Mouse (Mus musculus): ENCODE measurements at regions not wholly inside any gene's neighbourhood (a gene's known extent, or its start where the extent isn't known, plus 50 kb on each side); places are given as distances from the start of the nearest gene placed in this dataset.

DNA sequence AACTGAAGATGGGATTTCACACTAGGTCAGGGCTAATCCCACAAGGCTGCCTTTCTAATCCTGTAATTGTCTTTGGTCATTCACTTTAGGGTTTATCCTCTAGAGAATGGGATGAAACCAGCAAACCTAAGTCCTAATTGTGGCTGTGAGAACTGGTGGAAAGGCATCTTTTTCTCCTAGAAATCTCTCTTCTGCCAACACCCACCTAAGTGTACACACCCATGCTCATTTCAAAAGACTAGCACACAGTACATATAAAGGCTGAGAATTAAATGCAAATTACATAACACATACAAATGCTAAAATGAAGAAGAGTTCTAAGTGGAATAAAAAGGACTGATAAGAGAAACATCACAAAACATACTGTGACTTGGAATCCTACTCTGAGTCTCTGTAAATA, 579.5 kb downstream of the Eepd1 start:
- TF ChIP-seq CTCF (IDR thresholded peaks at IDR 0.05): no peak

DNA sequence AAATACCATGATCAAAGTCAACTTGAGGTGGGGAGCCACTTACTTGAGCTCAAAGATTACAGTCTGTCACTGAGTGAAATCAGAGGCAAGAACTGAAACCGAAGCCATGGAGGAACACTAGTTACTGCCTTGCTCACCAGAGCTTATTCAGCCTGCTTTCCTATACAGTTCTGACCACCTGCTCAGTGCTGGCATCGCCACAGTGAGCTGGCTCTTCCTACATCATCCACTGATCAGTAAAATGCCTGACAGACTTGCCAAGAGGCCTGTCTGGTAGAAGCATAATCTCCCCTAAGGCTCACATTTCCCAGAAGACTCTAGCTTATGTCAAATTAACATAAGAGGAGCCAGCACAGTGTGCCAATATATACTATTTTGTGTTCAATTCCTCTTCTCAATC, 595.7 kb downstream of the Eepd1 start:
- TF ChIP-seq CTCF (IDR thresholded peaks at IDR 0.05): no peak
- in situ Hi-C loops (cut with MboI; ENCODE audit: low pct_unique_long_range_greater_than_20kb): no loop called here
- ATAC-seq (no peak), DNase-seq (ENCODE audit: low read depth, low spot score) (no peak)
- ChIA-PET CTCF (no interaction called here), POLR2A (no interaction called here)
- no peaks in the 10 kb centered on the region for H3K27me3 ChIP-seq

More for the DNA sequence above, 579.5 kb downstream of the Eepd1 start:
- ATAC-seq (no peak), DNase-seq (ENCODE audit: low read depth, low spot score) (no peak)
- in situ Hi-C loops (cut with MboI; ENCODE audit: low pct_unique_long_range_greater_than_20kb): no loop called here
- POLR2A ChIA-PET: no interaction called here
- H3K27me3 ChIP-seq: no peaks in the 10 kb centered on the region
- CTCF ChIA-PET: no interaction called here

DNA sequence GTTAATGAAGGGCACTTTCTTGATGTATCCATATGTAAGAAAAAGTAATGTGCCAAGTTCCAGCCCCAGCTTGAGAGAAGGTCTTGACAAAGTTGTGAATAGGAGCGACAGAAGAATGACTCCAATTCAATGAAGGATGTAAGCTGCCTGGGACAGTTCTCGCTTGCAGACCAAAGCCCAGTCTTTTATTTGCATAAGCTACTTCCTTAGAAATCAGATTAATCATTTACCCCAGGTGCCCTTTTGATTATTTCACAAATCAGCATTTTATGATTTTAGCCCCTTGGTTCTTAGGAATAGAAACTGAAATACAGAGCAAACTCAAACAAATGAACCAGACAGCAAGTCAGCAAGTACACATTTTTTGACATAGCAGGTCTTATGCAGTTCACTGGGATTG, 605.2 kb downstream of the Eepd1 start:
- CTCF ChIA-PET: no interaction called here
- in situ Hi-C loops (cut with MboI; ENCODE audit: low pct_unique_long_range_greater_than_20kb): no loop called here
- TF ChIP-seq CTCF (IDR thresholded peaks at IDR 0.05): no peak
- ATAC-seq: no peak
- DNase-seq (ENCODE audit: low read depth, low spot score): no peak
- POLR2A ChIA-PET: interaction anchor here (0.7 kb wide), 1 partner anchor 203 kb away, joined by 3 read pairs; no protein-coding TSS in a partner anchor
- no peaks in the 10 kb centered on the region for H3K27me3 ChIP-seq

DNA sequence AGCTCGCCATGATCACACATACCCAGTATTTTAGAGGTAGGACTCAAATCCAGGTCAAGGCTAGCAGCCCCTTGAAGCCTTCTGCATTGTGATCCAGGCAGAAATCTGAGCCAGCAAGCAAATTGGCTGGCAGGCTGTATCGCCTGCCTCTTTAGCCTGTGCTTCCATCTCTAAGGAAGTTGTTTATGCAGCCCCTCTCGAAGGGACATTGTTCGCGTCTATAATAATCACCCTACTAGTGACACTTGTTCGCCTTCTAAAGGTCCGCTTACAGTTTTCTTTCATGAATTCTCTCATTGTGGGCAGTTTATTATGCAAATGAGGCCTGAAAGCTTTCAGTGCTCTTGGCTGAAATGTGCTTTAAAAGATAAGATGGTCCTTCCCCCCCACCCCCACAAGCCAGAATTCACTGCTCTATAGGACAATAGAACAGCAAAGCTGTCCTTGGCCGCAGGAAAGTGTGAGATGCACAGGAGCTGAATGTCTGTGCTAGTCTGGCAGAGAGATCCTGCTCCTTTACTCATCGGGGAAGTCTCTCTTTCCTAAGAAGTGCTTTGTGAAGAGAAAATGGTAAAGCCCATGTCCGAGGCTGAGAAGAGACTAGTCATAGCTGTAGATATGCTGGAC, 610.8 kb downstream of the Eepd1 start:
- TF ChIP-seq CTCF (IDR thresholded peaks at IDR 0.05): no peak
- CTCF ChIA-PET: no interaction called here
- in situ Hi-C loops (cut with MboI; ENCODE audit: low pct_unique_long_range_greater_than_20kb): no loop called here

DNA sequence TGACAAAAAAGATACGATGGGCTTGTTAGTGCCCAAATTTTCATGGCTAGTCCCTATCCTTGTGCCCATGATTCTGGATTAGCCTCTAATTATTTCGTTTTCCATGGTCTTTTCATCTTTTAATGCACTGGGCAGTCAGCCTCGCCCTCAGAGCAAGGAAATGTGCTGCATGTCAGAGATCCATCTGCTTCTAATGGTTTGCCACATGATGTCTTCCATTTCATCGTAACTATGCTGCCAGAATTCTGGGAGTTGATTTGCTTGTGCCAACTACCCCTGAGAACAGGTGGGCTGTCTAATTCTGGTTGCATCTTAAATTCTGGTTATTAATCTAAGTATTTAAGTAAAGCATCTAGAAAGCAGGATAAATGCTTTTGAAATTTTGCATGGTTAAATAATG, 622.8 kb downstream of the Eepd1 start:
- CTCF ChIA-PET: no interaction called here
- DNase-seq (ENCODE audit: low read depth, low spot score) (no peak), ATAC-seq (no peak)
- POLR2A ChIA-PET: no interaction called here
- TF ChIP-seq CTCF (IDR thresholded peaks at IDR 0.05): no peak
- H3K27me3 ChIP-seq: no peaks in the 10 kb centered on the region
- in situ Hi-C loops (cut with MboI; ENCODE audit: low pct_unique_long_range_greater_than_20kb): no loop called here

More for the DNA sequence above, 610.8 kb downstream of the Eepd1 start:
- no peaks in the 10 kb centered on the region for H3K27me3 ChIP-seq
- ATAC-seq: no peak
- no peak for DNase-seq (ENCODE audit: low read depth, low spot score)
- POLR2A ChIA-PET: no interaction called here

DNA sequence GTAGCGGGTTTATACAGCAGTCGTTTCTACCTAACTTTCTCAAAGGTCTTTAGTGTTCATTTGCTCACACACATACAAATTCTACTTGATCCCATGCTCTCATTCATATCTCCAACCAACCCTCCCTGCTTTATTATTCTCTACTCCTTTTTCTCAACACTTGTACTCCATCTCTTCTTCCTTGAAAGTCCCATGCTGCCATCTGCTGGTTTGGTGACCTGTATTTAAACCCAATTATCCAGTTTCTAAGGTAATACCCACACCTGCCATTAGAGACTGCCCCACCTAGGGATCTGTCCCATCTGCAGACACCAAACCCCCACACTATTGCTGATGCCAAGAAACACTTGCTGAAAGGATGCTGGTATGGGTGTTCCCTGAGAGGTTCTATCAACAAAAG, 611.5 kb upstream of the B3gat1 start:
- TF ChIP-seq CTCF (IDR thresholded peaks at IDR 0.05): no peak
- ATAC-seq: no peak
- ChIA-PET POLR2A (interaction anchor here (0.7 kb wide), 1 partner anchor 467 kb away, joined by 5 read pairs; no protein-coding TSS in a partner anchor), CTCF (no interaction called here)
- no peak for DNase-seq (ENCODE audit: low read depth, low spot score)
- H3K27me3 ChIP-seq: no peaks in the 10 kb centered on the region
- in situ Hi-C loops (cut with MboI; ENCODE audit: low pct_unique_long_range_greater_than_20kb): no loop called here

DNA sequence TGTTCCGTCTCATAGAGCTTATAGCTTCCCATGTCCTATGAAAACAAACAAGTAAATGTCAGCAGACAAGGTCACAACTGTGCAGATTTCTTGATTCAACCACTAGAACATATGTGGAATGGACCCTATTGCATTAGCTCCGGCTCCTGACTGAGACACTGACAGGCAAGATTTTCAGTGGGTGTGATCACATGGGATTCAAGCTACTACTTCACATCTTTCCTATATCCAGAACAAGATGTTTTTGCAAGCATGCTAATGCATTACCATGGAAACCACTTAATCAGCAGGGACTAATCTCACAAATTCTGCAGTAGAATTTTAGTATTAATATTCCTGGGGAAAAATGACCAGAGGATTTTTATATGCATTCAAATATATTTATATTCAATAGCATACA, 598.9 kb upstream of the B3gat1 start:
- no peak for DNase-seq (ENCODE audit: low read depth, low spot score)
- in situ Hi-C loops (cut with MboI; ENCODE audit: low pct_unique_long_range_greater_than_20kb): no loop called here
- no peak for TF ChIP-seq CTCF (IDR thresholded peaks at IDR 0.05)
- ChIA-PET POLR2A (no interaction called here), CTCF (no interaction called here)
- no peaks in the 10 kb centered on the region for H3K27me3 ChIP-seq
- ATAC-seq: no peak

All from Patski (cell line).